Mouse (Mus musculus) small intestine, adult 2 months (tissue): ENCODE data around the gene Asb3. TPM values are rescaled to one million over a fixed set of nuclear protein-coding genes. Genes with fewer than 3 reads are reported as not detected.
"Not testable (repeated sequence)": the region's sequence is repeated elsewhere in the genome, so short reads cannot be mapped to it uniquely, and the experiment has no call there.

Experiments used
- H3K27ac ChIP-seq: fragments of 200-500 bp; 2 replicates; pipeline ENCODE4 v1.5.1; 2012; ENCODE audit warnings: low read depth, low read length, control low read depth, inconsistent platforms; ENCODE audit not compliant: insufficient read depth
- H3K27me3 ChIP-seq: fragments of 200-500 bp; 2 replicates; pipeline ENCODE4 v1.6.1; 2012; ENCODE audit warnings: mild to moderate bottlenecking, moderate library complexity, low read length, inconsistent platforms; ENCODE audit not compliant: control insufficient read depth, insufficient read depth
- H3K36me3 ChIP-seq: fragments of 200-500 bp; 2 replicates; pipeline ENCODE4 v1.6.1; 2012; ENCODE audit warnings: mild to moderate bottlenecking, low read length, control low read depth, inconsistent platforms; ENCODE audit not compliant: control insufficient read depth, insufficient read depth
- H3K4me1 ChIP-seq: fragments of 200-500 bp; 2 replicates; pipeline ENCODE4 v1.6.1; 2012; ENCODE audit warnings: low read length, inconsistent platforms, mixed read lengths; ENCODE audit not compliant: control insufficient read depth, insufficient read depth, insufficient read length
- H3K4me3 ChIP-seq: fragments of 200-500 bp; 2 replicates; pipeline ENCODE4 v1.5.1; 2012; ENCODE audit warnings: low read depth, mild to moderate bottlenecking, control low read depth, inconsistent platforms, low read length, moderate library complexity
- CTCF ChIP-seq: fragments of 200-500 bp; IDR thresholded peaks from 2 replicates; pipeline ENCODE4 v1.5.1; 2012; ENCODE audit warnings: low read depth, mild to moderate bottlenecking, control low read depth, inconsistent platforms, low read length, moderate library complexity, mixed read lengths; ENCODE audit not compliant: insufficient replicate concordance, insufficient read length; ENCODE audit errors: extremely low read depth
- POLR2A ChIP-seq: fragments of 200-500 bp; IDR thresholded peaks from 2 replicates; pipeline ENCODE4 v1.6.1; 2012; ENCODE audit warnings: low read depth, mild to moderate bottlenecking, control low read depth, inconsistent platforms, low read length, moderate library complexity
- WGBS: fragments of 180-500 bp; shearing (Covaris S2); methylation state at CpG from one replicate; pipeline ENCODE4 v1.1.7; 2018; 5-methylcytosine and 5-hydroxymethylcytosine counted together
- polyA plus RNA-seq: library from polyadenylated mRNA; depleted of rRNA; stranded (reverse); fragments of >200 nt; gene quantifications from 2 replicates; pipeline ENCODE4 v1.2.3, GENCODE M21; 2012; rRNA removed

The Asb3 gene
- polyA plus RNA-seq, 1 experiment, result 0.52 TPM

DNA sequence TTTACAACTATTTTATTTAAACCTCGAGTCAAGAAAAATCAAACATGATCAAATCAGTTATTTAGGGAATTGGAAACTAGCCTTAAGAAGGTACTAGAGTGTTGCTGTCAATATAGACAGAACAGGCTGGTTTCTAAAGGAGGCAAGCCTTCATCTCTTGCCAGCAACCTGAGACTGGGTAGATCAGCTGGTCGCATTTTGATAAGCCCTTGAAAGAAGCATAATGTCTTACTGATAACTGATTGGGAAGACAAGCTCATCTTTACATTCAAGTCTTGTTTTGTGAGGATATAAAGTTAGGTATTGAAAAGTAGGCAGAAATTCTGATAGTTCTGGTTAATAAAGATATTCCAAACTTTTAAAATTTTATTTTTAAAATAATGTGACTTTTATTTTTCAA lies 217.0 kb downstream of the Asb3 start:
- Histone ChIP-seq H3K4me3 (no peak overlapping the region), H3K27ac (no peak overlapping the region), H3K27me3 (no peaks in the 10 kb centered on the region), H3K4me1 (no peaks in the 10 kb centered on the region), H3K36me3 (no peaks in the 10 kb centered on the region)
- 86% methylated on average over 2 of the region's 2 CpGs for WGBS
- TF ChIP-seq CTCF (no peak), POLR2A (no peak)

DNA sequence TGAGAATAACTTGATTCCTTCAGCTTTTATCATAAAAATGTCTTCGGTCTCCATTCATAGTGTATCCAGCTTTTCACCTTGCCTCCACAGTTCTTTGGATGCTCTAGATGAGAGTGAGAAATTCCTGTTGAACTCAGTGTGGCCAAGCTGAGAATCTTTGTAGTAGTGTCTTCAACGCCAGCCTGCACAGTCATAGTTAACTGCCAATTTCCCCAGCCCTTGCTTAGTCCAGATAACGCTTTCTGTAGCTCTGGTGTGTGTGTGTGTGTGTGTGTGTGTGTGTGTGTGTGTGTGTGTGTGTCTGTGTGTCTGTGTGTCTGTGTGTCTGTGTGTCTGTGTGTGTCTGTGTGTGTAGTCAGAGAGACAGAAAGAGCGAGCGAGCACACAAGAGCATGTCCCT lies 220.1 kb downstream of the Asb3 start:
- Histone ChIP-seq H3K36me3 (no peaks in the 10 kb centered on the region), H3K4me3 (no peak overlapping the region), H3K27me3 (no peaks in the 10 kb centered on the region), H3K4me1 (no peaks in the 10 kb centered on the region), H3K27ac (no peak overlapping the region)
- no peak for TF ChIP-seq CTCF
- no peak for TF ChIP-seq POLR2A
- WGBS, result 93% methylated on average over 5 of the region's 5 CpGs

DNA sequence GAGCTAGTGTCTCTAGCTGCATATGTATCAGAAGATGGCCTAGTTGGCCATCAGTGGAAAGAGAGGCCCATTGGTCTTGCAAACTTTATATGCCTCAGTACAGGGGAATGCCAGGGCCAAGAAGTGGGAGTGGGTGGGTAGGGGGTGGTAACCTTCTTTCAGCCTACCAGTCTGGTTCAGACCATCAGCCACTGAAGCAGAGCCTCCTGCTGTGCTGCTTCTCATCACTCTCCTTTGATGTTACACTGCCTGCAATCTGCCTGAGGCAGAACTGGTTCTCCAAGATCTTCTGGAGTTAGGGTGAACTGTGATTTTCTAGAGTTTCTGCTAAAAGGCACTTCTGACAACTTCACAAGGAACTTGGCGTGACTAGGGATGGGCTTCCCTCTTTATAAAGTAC lies 241.7 kb downstream of the Asb3 start:
- not testable (repeated sequence) for H3K4me1 ChIP-seq, H3K27me3 ChIP-seq, H3K27ac ChIP-seq, H3K4me3 ChIP-seq, H3K36me3 ChIP-seq
- WGBS, result 70% methylated on average over 1 of the region's 1 CpGs

DNA sequence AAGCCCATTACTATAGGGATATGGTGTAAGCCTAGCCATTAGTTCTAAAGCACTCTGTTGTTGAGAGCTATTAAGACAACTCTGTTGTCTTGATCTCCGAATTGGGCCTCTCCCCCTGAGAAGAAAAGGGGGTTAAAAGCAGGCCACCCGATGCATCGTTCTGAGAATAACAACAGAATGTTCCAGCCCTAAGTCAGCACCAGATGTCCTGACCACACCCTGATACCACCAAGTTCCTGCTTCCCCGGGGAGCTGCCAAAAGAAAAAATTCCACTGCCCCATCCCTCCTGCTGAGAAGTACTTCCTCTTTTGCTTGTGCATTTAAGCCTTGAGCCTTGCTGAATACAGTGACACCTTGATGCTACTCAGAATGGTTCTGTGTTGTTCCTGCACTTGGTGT lies 248.5 kb downstream of the Asb3 start:
- 60% methylated on average over 4 of the region's 4 CpGs for WGBS

DNA sequence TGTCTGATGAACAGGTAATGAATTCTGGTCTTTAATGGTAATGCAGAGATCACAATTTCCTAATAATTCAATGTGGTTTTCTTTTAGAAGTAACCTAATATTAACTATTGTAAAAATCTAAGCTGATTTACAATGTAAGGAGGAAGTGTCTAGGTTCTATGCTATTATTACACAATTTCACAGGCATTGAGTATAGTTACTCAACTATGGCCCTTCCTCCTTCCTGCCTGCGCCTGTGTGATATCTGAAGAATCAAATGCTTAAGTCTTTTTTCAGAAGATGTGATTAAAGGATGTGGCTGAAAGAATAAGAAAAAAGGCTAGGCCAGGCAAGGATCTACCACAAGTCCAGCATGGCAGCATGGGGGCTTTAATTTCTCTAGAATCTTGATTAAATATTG lies 249.6 kb downstream of the Asb3 start:
- WGBS, result 75% methylated on average over 1 of the region's 1 CpGs
- not testable (repeated sequence) for H3K4me1 ChIP-seq, H3K27ac ChIP-seq, H3K4me3 ChIP-seq, H3K36me3 ChIP-seq, H3K27me3 ChIP-seq

More for the DNA sequence above, 248.5 kb downstream of the Asb3 start:
- H3K4me3 ChIP-seq, H3K27me3 ChIP-seq, H3K27ac ChIP-seq, H3K4me1 ChIP-seq, H3K36me3 ChIP-seq: not testable (repeated sequence)

DNA sequence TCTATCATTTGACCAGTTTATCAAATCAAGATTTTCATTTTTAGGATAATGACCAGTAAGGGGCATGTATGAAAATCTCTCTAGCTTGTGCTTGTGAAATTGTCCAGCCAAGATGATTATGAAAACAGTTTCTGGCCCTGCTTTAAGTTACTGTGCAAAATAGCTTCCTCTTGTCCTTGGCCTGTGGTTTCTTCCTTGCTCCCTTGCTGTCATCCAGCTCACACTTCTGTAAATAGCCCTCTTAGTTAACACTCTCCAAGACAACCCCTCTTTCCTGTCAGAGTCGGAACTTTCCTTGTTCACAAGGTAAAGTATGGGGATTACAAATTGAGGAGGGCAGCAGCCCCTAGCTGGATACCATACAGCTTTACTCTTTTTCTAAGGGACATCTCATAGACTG lies 253.2 kb downstream of the Asb3 start:
- not testable (repeated sequence) for H3K4me1 ChIP-seq, H3K27me3 ChIP-seq, H3K36me3 ChIP-seq, H3K27ac ChIP-seq, H3K4me3 ChIP-seq
- WGBS, result 63% methylated on average over 1 of the region's 1 CpGs

Other genes with a start within 250 kb of the Asb3 start
- 0.94 and 1.2 TPM in 2 replicates for gene Acyp2, start 235.8 kb upstream of the Asb3 start, polyA plus RNA-seq
- 2.1 and 4.9 TPM in 2 replicates for gene Psme4, start 113.7 kb upstream of the Asb3 start, polyA plus RNA-seq
- 0.09 TPM in 1 of 2 replicates, not detected in the other for gene Gpr75, start 58 bp upstream of the Asb3 start, polyA plus RNA-seq
- gene Erlec1, start 68.9 kb downstream of the Asb3 start, polyA plus RNA-seq, result 2.6 and 7.2 TPM in 2 replicates
- 1.7 and 1.8 TPM in 2 replicates for gene Chac2, start 100.9 kb downstream of the Asb3 start, polyA plus RNA-seq